Mouse (Mus musculus) hindbrain, embryonic 16.5 days (tissue): ENCODE results near the gene Dlx5. TPM values are rescaled to one million over a fixed set of nuclear protein-coding genes. Genes with fewer than 3 reads are reported as not detected.

Experiments used
- ATAC-seq: fragments of 200-750 bp; cut with Nextera tagmentation; 2 replicates; pipeline ENCODE4 v1.8.0; 2017; ENCODE audit warnings: moderate TSS enrichment, moderate library complexity
- H3K27ac ChIP-seq: fragments of 300-500 bp; sonication (generic); 2 replicates; pipeline ENCODE4 v1.5.1; 2014; ENCODE audit warnings: low read depth, mild to moderate bottlenecking, control low read depth, low read length, moderate library complexity
- H3K27me3 ChIP-seq: fragments of 300-500 bp; sonication (generic); replicated peaks from 2 replicates; pipeline ENCODE4 v1.6.1; 2014; ENCODE audit warnings: low read length; ENCODE audit not compliant: control insufficient read depth, insufficient read depth
- H3K36me3 ChIP-seq: fragments of 300-500 bp; sonication (generic); 2 replicates; pipeline ENCODE4 v1.6.1; 2014; ENCODE audit warnings: mild to moderate bottlenecking, low read length, moderate library complexity, mixed read lengths; ENCODE audit not compliant: control insufficient read depth, insufficient read depth
- H3K4me1 ChIP-seq: fragments of 300-500 bp; sonication (generic); 2 replicates; pipeline ENCODE4 v1.6.1; 2014; ENCODE audit warnings: low read depth, low read length; ENCODE audit not compliant: control insufficient read depth, insufficient read depth
- H3K4me2 ChIP-seq: fragments of 300-500 bp; sonication (generic); 2 replicates; pipeline ENCODE4 v1.6.1; 2014; ENCODE audit warnings: mild to moderate bottlenecking, low read length, control low read depth, moderate library complexity
- H3K4me3 ChIP-seq: fragments of 300-500 bp; sonication (generic); 2 replicates; pipeline ENCODE4 v1.5.1; 2014; ENCODE audit warnings: mild to moderate bottlenecking, low read length, control low read depth, moderate library complexity
- H3K9ac ChIP-seq: fragments of 300-500 bp; sonication (generic); 2 replicates; pipeline ENCODE4 v1.6.1; 2014; ENCODE audit warnings: low read depth, mild to moderate bottlenecking, control low read depth, low read length, moderate library complexity
- H3K9me3 ChIP-seq: fragments of 300-500 bp; sonication (generic); 2 replicates; pipeline ENCODE4 v1.6.1; 2014; ENCODE audit warnings: mild to moderate bottlenecking, low read length, moderate library complexity; ENCODE audit not compliant: control insufficient read depth
- WGBS: fragments of 180-500 bp; shearing (Covaris S2); extraction: QIAGEN DNeasy Blood & Tissue Kit; methylation state at CpG from one replicate; pipeline ENCODE4 v1.1.7; 2014; 5-methylcytosine and 5-hydroxymethylcytosine counted together
- polyA plus RNA-seq: library from polyadenylated mRNA; unstranded; fragments of >200 nt; fragmentation: Nextera tagmentation; extraction: Ambion mirVana; gene quantifications from 2 replicates; pipeline ENCODE4 v1.2.1, GENCODE M21; 2015

The Dlx5 gene
- polyA plus RNA-seq, 1 experiment from 2014 or later, result not detected

GRCm38 (mm10) chr6:6890047-6890446 lies 8.2 kb upstream of the Dlx5 start:
- no peak for ATAC-seq
- no peak overlapping the region for H3K27ac ChIP-seq
- no peak overlapping the region for H3K9ac ChIP-seq
- no peaks in the 10 kb centered on the region for H3K9me3 ChIP-seq
- H3K4me3 ChIP-seq, result no peak overlapping the region
- 73% methylated on average over 6 of the region's 6 CpGs for WGBS
- no peaks in the 10 kb centered on the region for H3K36me3 ChIP-seq
- no peak overlapping the region for H3K4me2 ChIP-seq
- H3K4me1 ChIP-seq, result no peaks in the 10 kb centered on the region
- H3K27me3 ChIP-seq, result no peaks in the 10 kb centered on the region; the same call in 1 of the 2 replicates

GRCm38 (mm10) chr6:6886225-6886624 lies 4.3 kb upstream of the Dlx5 start:
- Histone ChIP-seq H3K4me3 (no peak overlapping the region), H3K36me3 (no peaks in the 10 kb centered on the region), H3K27me3 (peaks cover 23% of the 10 kb centered on the region), H3K9me3 (no peaks in the 10 kb centered on the region), H3K4me1 (peaks cover 10% of the 10 kb centered on the region), H3K9ac (no peak overlapping the region), H3K4me2 (no peak overlapping the region), H3K27ac (no peak overlapping the region)
- WGBS, result 86% methylated on average over 3 of the region's 3 CpGs
- no peak for ATAC-seq

DNA sequence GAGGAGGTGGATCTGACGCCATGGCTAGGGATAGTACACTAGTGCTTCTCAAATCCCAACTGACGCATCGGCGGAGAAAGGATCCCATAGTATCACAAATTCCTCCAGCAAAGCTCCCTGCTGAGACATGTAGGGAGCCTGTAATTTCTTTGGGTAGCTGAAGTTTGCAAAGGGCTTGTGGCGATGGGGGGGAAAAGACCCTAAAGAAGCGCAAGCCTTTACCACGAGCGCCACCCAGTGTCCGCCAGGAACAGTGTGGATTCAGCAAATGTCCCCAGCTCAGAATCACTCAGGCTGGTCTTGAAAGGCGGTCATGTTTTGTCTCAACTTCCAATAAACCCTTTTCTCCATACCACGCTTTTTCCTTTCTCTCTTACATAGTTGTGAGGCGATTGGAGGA lies 3.0 kb upstream of the Dlx5 start:
- peak; percentile 83 for ATAC-seq
- no peaks in the 10 kb centered on the region for H3K9me3 ChIP-seq

DNA sequence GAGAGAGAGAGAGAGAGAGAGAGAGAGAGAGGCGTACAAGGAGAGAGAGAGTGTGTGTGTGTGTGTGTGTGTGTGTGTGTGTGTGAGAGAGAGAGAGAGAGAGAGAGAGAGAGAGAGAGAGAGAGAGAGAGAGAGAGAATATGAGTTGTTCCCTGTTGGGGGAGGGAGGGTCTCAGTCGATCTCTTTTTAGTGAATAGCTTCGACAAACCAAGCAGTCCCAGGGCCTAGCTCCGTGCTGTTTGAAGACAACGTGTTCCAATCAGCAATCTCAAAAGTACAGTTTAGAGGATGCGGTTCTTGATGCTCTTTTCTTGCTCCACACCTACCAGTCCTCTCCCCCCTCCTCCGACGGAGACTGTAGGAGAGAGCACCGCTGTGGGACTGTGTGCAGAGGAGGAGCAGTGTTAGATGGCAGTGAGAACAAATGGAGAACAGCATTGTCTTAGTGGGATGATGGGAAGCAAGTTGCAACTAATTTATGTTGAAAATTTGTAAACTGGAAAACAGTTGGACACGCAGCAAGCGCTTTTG lies 447 bp upstream of the Dlx5 start:
- Histone ChIP-seq H3K4me3 (peak overlapping the region; percentile 35), H3K9ac (no peak overlapping the region), H3K9me3 (no peaks in the 10 kb centered on the region), H3K4me1 (peaks cover 14% of the 10 kb centered on the region), H3K27me3 (peaks cover 44% of the 10 kb centered on the region), H3K27ac (no peak overlapping the region), H3K36me3 (no peaks in the 10 kb centered on the region), H3K4me2 (peak overlapping the region; percentile 77)
- WGBS, result 11% methylated on average over 10 of the region's 11 CpGs
- no peak for ATAC-seq

More for the DNA sequence above, 3.0 kb upstream of the Dlx5 start:
- H3K4me2 ChIP-seq, result peak overlapping the region; percentile 27
- no peak overlapping the region for H3K9ac ChIP-seq
- 2% methylated on average over 12 of the region's 12 CpGs for WGBS
- H3K27me3 ChIP-seq, result peaks cover 31% of the 10 kb centered on the region
- H3K36me3 ChIP-seq, result no peaks in the 10 kb centered on the region
- peaks cover 14% of the 10 kb centered on the region for H3K4me1 ChIP-seq
- no peak overlapping the region for H3K4me3 ChIP-seq
- no peak overlapping the region for H3K27ac ChIP-seq

GRCm38 (mm10) chr6:6881115-6881637 lies 709 bp downstream of the Dlx5 start:
- H3K36me3 ChIP-seq, result no peaks in the 10 kb centered on the region
- H3K9ac ChIP-seq, result peak overlapping the region; percentile 4; the same call in 1 of the 2 replicates
- under 1% methylated on average over 30 of the region's 30 CpGs for WGBS
- peaks cover 48% of the 10 kb centered on the region for H3K27me3 ChIP-seq
- peak overlapping the region; percentile 35 for H3K4me3 ChIP-seq
- peaks cover 14% of the 10 kb centered on the region for H3K4me1 ChIP-seq
- no peak; the same call in 1 of the 2 replicates for ATAC-seq
- H3K4me2 ChIP-seq, result peak overlapping the region; percentile 77
- H3K27ac ChIP-seq, result no peak overlapping the region
- H3K9me3 ChIP-seq, result no peaks in the 10 kb centered on the region

GRCm38 (mm10) chr6:6880361-6881114 lies 1.3 kb downstream of the Dlx5 start:
- no peak for ATAC-seq
- peak overlapping the region; percentile 77; the same call in 1 of the 2 replicates for H3K4me2 ChIP-seq
- peaks cover 53% of the 10 kb centered on the region for H3K27me3 ChIP-seq
- H3K27ac ChIP-seq, result no peak overlapping the region
- peak overlapping the region; percentile 35; the same call in 1 of the 2 replicates for H3K4me3 ChIP-seq
- 2% methylated on average over 24 of the region's 24 CpGs for WGBS
- no peaks in the 10 kb centered on the region for H3K36me3 ChIP-seq
- no peak overlapping the region for H3K9ac ChIP-seq
- H3K9me3 ChIP-seq, result no peaks in the 10 kb centered on the region
- H3K4me1 ChIP-seq, result peaks cover 14% of the 10 kb centered on the region

- Histone ChIP-seq H3K9ac (no peak overlapping the region), H3K36me3 (no peaks in the 10 kb centered on the region), H3K9me3 (no peaks in the 10 kb centered on the region), H3K4me1 (peaks cover 12% of the 10 kb centered on the region), H3K4me3 (no peak overlapping the region), H3K4me2 (no peak overlapping the region), H3K27ac (no peak overlapping the region), H3K27me3 (peaks cover 54% of the 10 kb centered on the region)
- no peak for ATAC-seq
- WGBS, result 1% methylated on average over 44 of the region's 44 CpGs
Measured at GRCm38 (mm10) chr6:6879371-6880325, 2.2 kb downstream of the Dlx5 start.

GRCm38 (mm10) chr6:6878841-6879291 lies 3.0 kb downstream of the Dlx5 start:
- WGBS, result 2% methylated on average over 14 of the region's 14 CpGs
- Histone ChIP-seq H3K36me3 (no peaks in the 10 kb centered on the region), H3K4me3 (no peak overlapping the region), H3K27me3 (peaks cover 56% of the 10 kb centered on the region), H3K4me2 (no peak overlapping the region), H3K4me1 (peaks cover 11% of the 10 kb centered on the region), H3K9ac (no peak overlapping the region), H3K27ac (no peak overlapping the region), H3K9me3 (no peaks in the 10 kb centered on the region)
- no peak for ATAC-seq
